Mouse (Mus musculus): ENCODE measurements around the gene Scn5a. TPM values are rescaled to one million over a fixed set of nuclear protein-coding genes. Genes with fewer than 3 reads are reported as not detected.

Gene Scn5a
- total and polyA plus RNA-seq, 3 experiments: 1.9 to 9.0 (median 4.3) TPM

- Histone ChIP-seq H3K4me1 (ENCODE audit: control insufficient read depth in 1 of 2, insufficient read depth in 2 of 2) (peaks cover 13 to 20% of the 10 kb centered on the region in 2 experiments), H3K79me2 (replicated peaks; ENCODE audit: control insufficient read depth, extremely low read depth, insufficient read depth, poor library complexity, severe bottlenecking) (no peaks in the 10 kb centered on the region), H3K36me3 (replicated peaks in 1 of 2; ENCODE audit: control insufficient read depth in 1 of 2, insufficient read depth in 1 of 2, low read length in 1 of 2) (peaks cover 0 to 5% of the 10 kb centered on the region in 2 experiments), H3K27me3 (replicated peaks) (no peaks in the 10 kb centered on the region), H3K27ac (ENCODE audit: insufficient read depth, low read depth) (no peak overlapping the region), H3K9ac (ENCODE audit: insufficient read depth, low read depth) (no peak overlapping the region), H3K4me2 (ENCODE audit: insufficient read depth, low read depth, poor library complexity, severe bottlenecking) (no peak overlapping the region), H3K9me3 (replicated peaks; ENCODE audit: low read length) (no peaks in the 10 kb centered on the region), H3K4me3 (replicated peaks in 1 of 3; ENCODE audit: low read depth in 2 of 3, low read length in 2 of 3, poor library complexity in 1 of 3) (no peak overlapping the region)
- in situ Hi-C loops (cut with MboI; ENCODE audit: low pct_ligation_motif_present, low pct_unique_long_range_greater_than_20kb, low sequenced_read_pairs): no loop called here
- DNase-seq (ENCODE audit: extremely low read depth): no peak
- no peak for TF ChIP-seq NRF1 (IDR thresholded peaks at IDR 0.05; ENCODE audit: low read depth, low read length)
- TF ChIP-seq ELF1 (IDR thresholded peaks at IDR 0.05; ENCODE audit: low read depth, low read length): no peak
- TF ChIP-seq MAX (IDR thresholded peaks at IDR 0.05; ENCODE audit: low read length): no peak
- TF ChIP-seq USF1 (IDR thresholded peaks at IDR 0.05; ENCODE audit: low read depth, low read length): no peak
- TF ChIP-seq RCOR1 (conservative IDR thresholded peaks at IDR 0.05; ENCODE audit: low read depth, low read length): no peak
- no peak for TF ChIP-seq MAZ (IDR thresholded peaks at IDR 0.05; ENCODE audit: low read depth, low read length)
- no peak for TF ChIP-seq ETS1 (conservative IDR thresholded peaks at IDR 0.05; ENCODE audit: low read depth, low read length)
- TF ChIP-seq ZC3H11A (IDR thresholded peaks at IDR 0.05; ENCODE audit: low read depth, low read length): no peak
- TF ChIP-seq JUN (IDR thresholded peaks at IDR 0.05; ENCODE audit: insufficient read depth, low read depth, low read length): no peak
- TF ChIP-seq MYC (IDR thresholded peaks at IDR 0.05; ENCODE audit: low read depth, low read length): no peak
- TF ChIP-seq POLR2A (IDR thresholded peaks at IDR 0.05; ENCODE audit: low read depth, low read length): no peak
- no peak for TF ChIP-seq CHD2 (IDR thresholded peaks at IDR 0.05; ENCODE audit: low read length)
- TF ChIP-seq JUND (conservative IDR thresholded peaks at IDR 0.05; ENCODE audit: low read depth, low read length): no peak
- no peak for TF ChIP-seq CHD1 (IDR thresholded peaks at IDR 0.05; ENCODE audit: low read depth, low read length)
- no peak for TF ChIP-seq ZNF384 (IDR thresholded peaks at IDR 0.05; ENCODE audit: low read depth, low read length)
- no peak for TF ChIP-seq MAFK (IDR thresholded peaks at IDR 0.05; ENCODE audit: insufficient replicate concordance, low read length)
- TF ChIP-seq POLR2AphosphoS2 (IDR thresholded peaks at IDR 0.05; ENCODE audit: low read depth, low read length): no peak
- no peak for TF ChIP-seq BHLHE40 (IDR thresholded peaks at IDR 0.05; ENCODE audit: low read depth, low read length)
- no peak for TF ChIP-seq EP300 (IDR thresholded peaks at IDR 0.05; ENCODE audit: low read length)
- no peak for TF ChIP-seq SMC3 (IDR thresholded peaks at IDR 0.05; ENCODE audit: low read depth, low read length)
- dilution Hi-C loops (cut with MboI; ENCODE audit: extremely low pct_ligation_motif_present, extremely low pct_unique_long_range_greater_than_20kb, low sequenced_read_pairs): no loop called here
Observed at GRCm38 (mm10) chr9:119435855-119436254, 143.0 kb downstream of the Scn5a start.

Other genes with a start within 250 kb of the Scn5a start
- gene Acaa1a, start 239.3 kb downstream of the Scn5a start, total RNA-seq (2012; rRNA removed): 51.2 and 57.8 TPM in 2 replicates
- 22.4 and 24.8 TPM in 2 replicates for gene Acaa1a, start 239.3 kb downstream of the Scn5a start, total RNA-seq (2014; rRNA removed)
- gene Acaa1a, start 239.3 kb downstream of the Scn5a start, polyA plus RNA-seq (2012; ENCODE audit: insufficient read length, low read depth): 24.4 and 30.9 TPM in 2 replicates
- 22.7 and 33.4 TPM in 2 replicates for gene Myd88, start 237.6 kb downstream of the Scn5a start, total RNA-seq (2012; rRNA removed)
- 14.3 and 14.7 TPM in 2 replicates for gene Myd88, start 237.6 kb downstream of the Scn5a start, total RNA-seq (2014; rRNA removed)
- gene Myd88, start 237.6 kb downstream of the Scn5a start, polyA plus RNA-seq (2012; ENCODE audit: insufficient read length, low read depth): 51.3 and 53.6 TPM in 2 replicates
- gene Xylb, start 221.6 kb downstream of the Scn5a start, total RNA-seq (2012; rRNA removed): 4.8 and 5.9 TPM in 2 replicates
- 1.8 and 2.5 TPM in 2 replicates for gene Xylb, start 221.6 kb downstream of the Scn5a start, total RNA-seq (2014; rRNA removed)
- gene Xylb, start 221.6 kb downstream of the Scn5a start, polyA plus RNA-seq (2012; ENCODE audit: insufficient read length, low read depth): 6.4 and 7.1 TPM in 2 replicates
- not detected in 2 replicates for gene Slc22a14, start 213.5 kb downstream of the Scn5a start, total RNA-seq (2012; rRNA removed)
- not detected in 2 replicates for gene Slc22a14, start 213.5 kb downstream of the Scn5a start, total RNA-seq (2014; rRNA removed)
- gene Slc22a14, start 213.5 kb downstream of the Scn5a start, polyA plus RNA-seq (2012; ENCODE audit: insufficient read length, low read depth): not detected in 2 replicates
- 1.0 and 1.5 TPM in 2 replicates for gene Acvr2b, start 176.9 kb downstream of the Scn5a start, total RNA-seq (2012; rRNA removed)
- gene Acvr2b, start 176.9 kb downstream of the Scn5a start, total RNA-seq (2014; rRNA removed): 0.30 and 0.39 TPM in 2 replicates
- gene Acvr2b, start 176.9 kb downstream of the Scn5a start, polyA plus RNA-seq (2012; ENCODE audit: insufficient read length, low read depth): 0.44 and 0.66 TPM in 2 replicates
- gene Exog, start 134.1 kb downstream of the Scn5a start, total RNA-seq (2012; rRNA removed): 6.6 and 8.1 TPM in 2 replicates
- gene Exog, start 134.1 kb downstream of the Scn5a start, total RNA-seq (2014; rRNA removed): 8.2 and 8.8 TPM in 2 replicates
- gene Exog, start 134.1 kb downstream of the Scn5a start, polyA plus RNA-seq (2012; ENCODE audit: insufficient read length, low read depth): 7.1 and 7.3 TPM in 2 replicates
- gene Scn10a, start 140.3 kb upstream of the Scn5a start, total RNA-seq (2012; rRNA removed): not detected in 2 replicates
- not detected in 2 replicates for gene Scn10a, start 140.3 kb upstream of the Scn5a start, total RNA-seq (2014; rRNA removed)
- gene Scn10a, start 140.3 kb upstream of the Scn5a start, polyA plus RNA-seq (2012; ENCODE audit: insufficient read length, low read depth): not detected in 2 replicates
- 0.04 and 0.13 TPM in 2 replicates for gene Scn11a, start 246.4 kb upstream of the Scn5a start, total RNA-seq (2012; rRNA removed)
- 0.13 and 0.23 TPM in 2 replicates for gene Scn11a, start 246.4 kb upstream of the Scn5a start, total RNA-seq (2014; rRNA removed)
- 0.54 and 0.63 TPM in 2 replicates for gene Scn11a, start 246.4 kb upstream of the Scn5a start, polyA plus RNA-seq (2012; ENCODE audit: insufficient read length, low read depth)

Measured in CH12.LX (cell line).